Mouse (Mus musculus): ENCODE results near the gene Gtf3c5.

The Gtf3c5 gene

GRCm38 (mm10) chr2:28607341-28608165 is 24.0 kb upstream of the Gtf3c5 start:
- DNase-seq (ENCODE audit: low spot score): no peak

DNA sequence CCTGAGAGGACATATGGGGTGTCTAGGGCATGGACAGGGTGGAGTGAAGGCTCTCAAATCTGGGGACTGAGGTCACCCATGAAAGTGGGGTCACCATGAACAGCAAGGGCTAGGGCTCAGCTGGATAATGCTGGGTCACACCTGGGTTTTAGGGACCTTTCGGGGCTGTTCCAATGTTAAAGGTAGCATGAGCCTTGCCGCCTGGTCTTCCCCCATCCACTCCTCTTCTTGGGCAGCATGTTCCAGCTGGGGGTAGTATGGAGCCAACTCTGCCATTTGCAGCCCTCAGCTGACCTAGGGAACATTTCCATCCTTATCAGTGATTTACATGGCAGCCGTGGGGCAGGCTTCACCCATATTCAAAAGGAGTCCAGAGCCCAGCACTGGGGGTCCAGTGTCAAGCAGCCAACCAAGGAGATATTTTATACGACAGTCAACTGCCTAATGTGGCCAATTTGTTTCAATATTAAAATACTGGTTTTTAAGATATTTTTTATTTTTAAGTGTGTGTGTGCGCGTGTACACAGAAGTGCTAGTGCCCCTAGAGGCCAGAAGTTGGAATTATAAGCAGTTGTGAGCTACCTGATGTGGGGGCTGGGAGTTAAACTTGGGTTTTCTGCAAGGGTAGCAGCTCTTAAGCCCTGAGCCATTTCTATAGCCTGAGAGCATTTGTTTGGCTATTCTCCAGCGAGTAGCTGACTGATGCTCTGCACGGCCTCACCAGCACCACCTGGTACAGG is 23.2 kb upstream of the Gtf3c5 start:
- DNase-seq (ENCODE audit: low spot score): no peak

GRCm38 (mm10) chr2:28605789-28606541 is 22.4 kb upstream of the Gtf3c5 start:
- no peak for DNase-seq (ENCODE audit: low spot score)

GRCm38 (mm10) chr2:28603542-28603941 is 20.0 kb upstream of the Gtf3c5 start:
- no peak for DNase-seq (ENCODE audit: low spot score)

GRCm38 (mm10) chr2:28601720-28602590 is 18.4 kb upstream of the Gtf3c5 start:
- DNase-seq (ENCODE audit: low spot score): no peak

DNA sequence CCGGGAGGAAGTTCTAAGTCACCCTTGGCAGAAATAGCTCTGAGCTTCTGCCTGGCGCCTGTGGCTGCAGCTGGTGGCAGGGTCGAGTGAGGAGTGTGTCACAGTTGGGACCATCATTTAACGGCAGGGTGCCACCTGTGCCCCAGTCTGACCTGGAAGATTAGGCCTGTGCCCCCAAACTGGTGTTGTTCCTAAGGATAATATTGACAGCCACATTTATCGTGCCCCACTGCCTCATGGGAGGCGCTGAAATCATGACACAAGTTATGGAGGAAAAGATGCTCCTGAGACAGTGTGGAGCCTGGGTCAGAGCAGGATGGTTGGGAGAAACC is 16.0 kb upstream of the Gtf3c5 start:
- no peak for DNase-seq (ENCODE audit: low spot score)

- DNase-seq (ENCODE audit: low spot score): no peak
Observed at GRCm38 (mm10) chr2:28598692-28599568, 15.4 kb upstream of the Gtf3c5 start.

GRCm38 (mm10) chr2:28597733-28598547 is 14.4 kb upstream of the Gtf3c5 start:
- no peak for DNase-seq (ENCODE audit: low spot score)

GRCm38 (mm10) chr2:28596998-28597397 is 13.4 kb upstream of the Gtf3c5 start:
- DNase-seq (ENCODE audit: low spot score): no peak

- DNase-seq (ENCODE audit: low spot score): no peak
Observed at GRCm38 (mm10) chr2:28596021-28596420, 12.5 kb upstream of the Gtf3c5 start.

- no peak for DNase-seq (ENCODE audit: low spot score)
Observed at GRCm38 (mm10) chr2:28592809-28593208, 9.3 kb upstream of the Gtf3c5 start.

DNA sequence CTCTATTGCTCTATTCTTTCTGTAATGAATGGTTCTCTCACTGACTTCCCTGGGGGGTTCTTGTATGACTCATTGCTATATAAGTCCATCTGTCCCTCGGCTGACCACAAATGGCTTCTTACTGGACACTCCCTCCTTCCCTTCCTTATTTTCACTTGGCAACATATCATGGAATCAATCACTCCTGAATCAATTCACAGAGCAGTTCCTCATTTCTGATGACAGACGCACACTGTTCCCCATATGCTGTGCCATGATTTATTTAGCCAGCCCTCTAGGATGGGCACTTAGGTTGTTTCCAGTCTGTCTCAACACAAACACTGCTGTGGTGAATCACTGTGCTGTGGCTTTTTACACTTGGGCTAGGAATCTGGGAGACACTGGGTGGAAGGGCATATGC is 7.9 kb upstream of the Gtf3c5 start:
- DNase-seq (ENCODE audit: low spot score): no peak

DNA sequence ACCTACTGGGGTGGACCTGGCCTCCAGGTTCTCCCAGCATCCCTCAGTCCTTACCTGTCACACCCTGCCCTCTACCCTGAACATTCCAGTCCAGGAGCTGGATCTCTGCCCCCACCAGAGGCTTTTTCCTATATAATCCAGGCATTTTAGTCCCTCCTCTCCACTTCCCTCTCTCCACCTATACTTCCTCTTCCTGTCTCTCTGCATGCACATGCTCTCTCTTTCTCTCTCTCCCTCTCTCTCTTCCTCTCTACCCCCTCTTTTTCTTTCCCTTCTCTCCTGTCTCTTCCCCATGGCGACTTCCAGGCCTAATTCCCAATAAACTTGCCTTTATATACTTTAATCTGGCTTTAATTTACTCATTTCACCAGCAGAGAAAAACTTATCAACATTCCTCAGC is 5.0 kb upstream of the Gtf3c5 start:
- no peak for DNase-seq (ENCODE audit: low spot score)

DNA sequence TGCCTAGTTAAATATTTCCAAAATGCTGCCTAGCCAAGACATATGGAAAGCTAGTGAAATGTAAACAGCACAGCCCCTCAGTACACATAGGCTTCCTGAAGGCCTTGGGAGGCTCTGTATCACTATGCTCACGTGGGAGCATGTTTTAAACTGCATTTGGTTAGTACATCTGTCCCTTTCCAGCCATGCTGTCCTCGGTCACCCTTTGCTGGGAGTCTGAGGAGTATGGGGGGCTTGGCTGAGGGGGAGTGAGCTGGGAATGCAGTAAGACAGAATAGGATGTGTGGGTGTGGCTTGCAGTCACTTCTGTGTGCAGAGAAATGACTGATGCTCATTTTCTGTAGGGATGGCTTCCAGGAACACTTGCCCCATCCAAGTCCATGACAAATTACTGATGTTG is 2.2 kb upstream of the Gtf3c5 start:
- DNase-seq (ENCODE audit: low spot score): no peak

DNA sequence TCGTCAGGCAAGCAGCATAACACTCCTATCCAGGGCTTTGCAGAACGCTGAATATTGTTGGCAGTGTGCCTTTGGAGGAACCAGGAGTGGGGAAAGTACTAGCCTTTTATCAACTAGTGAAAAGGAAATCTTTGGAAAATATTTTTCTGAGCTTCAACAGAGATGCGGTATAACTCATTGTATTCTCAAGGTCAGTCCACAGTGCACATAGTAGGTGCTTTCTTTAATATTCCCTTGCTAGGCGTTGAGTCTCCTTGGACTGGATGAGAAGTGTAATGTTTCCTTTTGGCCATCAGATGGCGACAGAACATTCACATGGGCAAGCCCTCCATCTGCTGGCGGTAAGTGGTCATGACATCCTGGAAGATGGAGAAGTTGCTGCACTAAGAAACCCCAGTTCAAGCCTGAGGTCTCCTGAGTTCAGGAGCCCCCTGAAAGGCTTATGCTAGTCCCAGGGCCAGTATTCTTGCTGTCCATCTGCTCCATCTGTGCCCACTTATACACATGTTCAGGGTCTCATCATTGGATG is 1.6 kb upstream of the Gtf3c5 start:
- DNase-seq (ENCODE audit: low spot score): peak; percentile 81

GRCm38 (mm10) chr2:28582647-28583353 is 751 bp downstream of the Gtf3c5 start:
- DNase-seq (ENCODE audit: low spot score): peak; percentile 89

GRCm38 (mm10) chr2:28578003-28578402 is 5.5 kb downstream of the Gtf3c5 start:
- no peak for DNase-seq (ENCODE audit: low spot score)

DNA sequence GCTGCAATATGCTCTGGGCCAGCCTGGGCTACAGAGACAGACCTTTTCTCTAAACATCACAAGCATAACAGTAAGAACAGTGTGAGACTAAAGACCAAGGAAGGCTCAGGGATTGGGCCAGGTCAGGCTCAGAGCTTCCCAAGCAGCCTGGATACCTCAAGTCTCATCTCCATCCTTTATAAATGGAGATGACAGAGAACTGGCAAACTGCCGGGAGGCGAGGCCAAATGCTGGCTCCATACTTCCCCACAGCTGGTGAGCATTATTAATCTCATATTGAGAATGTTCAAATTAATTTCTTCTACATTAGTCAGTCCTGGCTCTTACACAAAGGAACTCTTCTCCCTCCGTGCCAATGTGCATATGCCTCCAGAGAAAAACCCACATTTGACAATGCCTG is 6.7 kb downstream of the Gtf3c5 start:
- DNase-seq (ENCODE audit: low spot score): no peak

GRCm38 (mm10) chr2:28575341-28575740 is 8.2 kb downstream of the Gtf3c5 start:
- no peak for DNase-seq (ENCODE audit: low spot score)

All from layer of hippocampus, adult 9-10 months (tissue).